Mouse (Mus musculus): ENCODE data around the gene Hoxd11.

- TF ChIP-seq CTCF (conservative IDR thresholded peaks at IDR 0.05; ENCODE audit: low read length) (no peak), POU5F1 (IDR thresholded peaks at IDR 0.05; ENCODE audit: borderline replicate concordance, low read length) (no peak), NANOG (IDR thresholded peaks at IDR 0.05; ENCODE audit: borderline replicate concordance, low read length) (no peak)
These were observed 3.6 kb upstream of the Hoxd11 start for GRCm38 (mm10) chr2:74675666-74676282.

Data from E14TG2a.4 (cell line).